ENCODE assay signal across 8 mouse cellular contexts in genomic region chr2:121452990-121453389, GRCm38 (mm10). TPM values are rescaled to one million over a fixed set of nuclear protein-coding genes. Genes with fewer than 3 reads are reported as not detected.
DNase-seq lines count a peak whose midpoint lies in the region; ATAC-seq and TF ChIP-seq lines count a peak whose summit lies in the region.

Gene Hypk (plus strand): TSS chr2:121453290.

- no peaks in the 10 kb centered on the region for H3K9me3 ChIP-seq in midbrain, embryonic 13.5 days

- H3K27me3 ChIP-seq in midbrain, embryonic 13.5 days = no peaks in the 10 kb centered on the region

- WGBS in midbrain, embryonic 13.5 days = 87% methylated on average over 4 of the region's 4 CpGs

- H3K36me3 ChIP-seq in midbrain, embryonic 13.5 days = peaks cover 19% of the 10 kb centered on the region

- no peak within 1 kb of the TSS for H3K4me3 ChIP-seq in bone marrow macrophage, adult 2 months (ENCODE audit: insufficient read depth, low read length)
- H3K4me3 ChIP-seq in midbrain, embryonic 13.5 days (replicated peaks) = no peak within 1 kb of the TSS

- H3K27ac ChIP-seq in bone marrow macrophage, adult 2 months (ENCODE audit: insufficient read depth, low read depth, low read length) = peak within 1 kb of the TSS; percentile 51
- H3K27ac ChIP-seq in midbrain, embryonic 13.5 days = no peak within 1 kb of the TSS

- H3K4me1 ChIP-seq in bone marrow macrophage, adult 2 months (ENCODE audit: control insufficient read depth, insufficient read depth, low read length) = peaks cover 26% of the 10 kb centered on the region
- peaks cover 40% of the 10 kb centered on the region for H3K4me1 ChIP-seq in midbrain, embryonic 13.5 days (replicated peaks)

- H3K4me2 ChIP-seq in midbrain, embryonic 13.5 days (replicated peaks) = no peak within 1 kb of the TSS

- TF ChIP-seq CTCF in bone marrow macrophage, adult 2 months (IDR thresholded peaks at IDR 0.05; ENCODE audit: low read depth, low read length) = no peak

- no peak for TF ChIP-seq POLR2A in bone marrow macrophage, adult 2 months (IDR thresholded peaks at IDR 0.05; ENCODE audit: borderline replicate concordance, low read depth, low read length)

- DNase-seq in layer of hippocampus, adult 18-20 months (ENCODE audit: low spot score in 2 of 2) = no peak
- no peak for DNase-seq in layer of hippocampus, adult 9-11 months
- no peak for DNase-seq in gastrocnemius, postnatal 4 days (ENCODE audit: low spot score in 2 of 2)
- DNase-seq in layer of hippocampus, postnatal 10 days (ENCODE audit: low spot score in 2 of 2) = no peak
- DNase-seq in spleen, adult 18-20 months = no peak
- no peak for DNase-seq in testis, postnatal 14 days (ENCODE audit: low spot score)

- ATAC-seq in midbrain, embryonic 13.5 days = no peak

- H3K9ac ChIP-seq in midbrain, embryonic 13.5 days (replicated peaks) = no peak within 1 kb of the TSS

RNA-seq across cellular contexts. Expression of gene Hypk, which starts in this region (rescaled TPM):
- total RNA-seq in layer of hippocampus, adult 18-20 months (2021) = 10 to 100 TPM; 17.8 to 18.0 TPM
- 44.7 and 69.0 TPM in 2 replicates for polyA plus RNA-seq in bone marrow macrophage, adult 2 months (2012; ENCODE audit: insufficient read depth, insufficient read length, missing spikeins)
- 10 to 100 TPM; 31.9 to 40.1 TPM for total RNA-seq in gastrocnemius, postnatal 4 days (2021)
- 10 to 100 TPM; 37.3 to 38.4 TPM for total RNA-seq in layer of hippocampus, postnatal 10 days (2021)
- 117 and 118 TPM in 2 replicates for polyA plus RNA-seq in midbrain, embryonic 13.5 days (2015; fragmentation: Nextera tagmentation; extraction: Ambion mirVana)
